Mouse (Mus musculus) ovary, postnatal 10 days (tissue): ENCODE data around the gene Khk.

Experiments
- DNase-seq: peaks from one replicate; pipeline ENCODE4 v3.0.0; 2022; ENCODE audit warnings: low spot score

Gene Khk

GRCm38 (mm10) chr5:30913060-30913841 lies 8.0 kb upstream of the Khk start, which contains the start of gene Emilin1:
Gene Emilin1, plus strand, starts transcription at chr5:30913402.
- no peak for DNase-seq

GRCm38 (mm10) chr5:30914101-30914635 lies 7.1 kb upstream of the Khk start:
- no peak for DNase-seq

DNA sequence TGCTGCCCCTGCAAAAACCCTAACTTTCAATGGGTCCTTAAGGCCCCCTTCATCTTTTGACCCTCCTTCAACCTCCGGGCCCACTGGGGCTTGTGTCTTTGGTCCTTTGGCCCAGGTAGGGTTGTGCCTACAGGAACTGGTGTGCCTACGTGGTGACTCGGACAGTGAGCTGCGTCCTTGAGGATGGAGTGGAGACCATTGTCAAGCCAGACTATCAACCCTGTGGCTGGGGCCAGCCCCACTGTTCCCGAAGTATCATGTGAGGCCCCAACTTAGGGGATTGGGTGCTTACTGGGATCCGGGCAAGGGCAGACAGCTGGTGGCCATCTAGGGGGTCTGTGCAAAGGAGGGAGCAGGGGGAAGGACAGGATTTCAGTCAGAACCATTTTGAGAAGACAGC lies 6.4 kb upstream of the Khk start:
- DNase-seq, result no peak

DNA sequence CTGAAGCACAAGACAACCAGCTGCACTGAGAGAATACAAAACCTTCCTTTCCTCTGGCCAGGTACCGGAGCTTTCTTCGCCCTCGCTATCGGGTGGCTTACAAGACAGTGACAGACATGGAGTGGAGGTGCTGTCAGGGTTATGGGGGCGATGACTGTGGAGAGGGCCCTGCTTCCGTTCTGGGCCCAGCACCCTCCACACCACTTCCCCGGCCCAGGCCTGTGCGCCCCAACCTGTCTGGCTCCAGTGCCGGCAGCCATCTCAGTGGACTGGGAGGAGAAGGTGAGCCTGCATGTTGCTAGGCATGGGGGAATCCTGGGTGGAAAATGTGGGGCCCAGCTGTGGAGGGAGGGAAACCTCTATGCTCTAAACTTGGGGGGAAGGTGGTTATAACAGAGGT lies 5.8 kb upstream of the Khk start:
- DNase-seq, result no peak

DNA sequence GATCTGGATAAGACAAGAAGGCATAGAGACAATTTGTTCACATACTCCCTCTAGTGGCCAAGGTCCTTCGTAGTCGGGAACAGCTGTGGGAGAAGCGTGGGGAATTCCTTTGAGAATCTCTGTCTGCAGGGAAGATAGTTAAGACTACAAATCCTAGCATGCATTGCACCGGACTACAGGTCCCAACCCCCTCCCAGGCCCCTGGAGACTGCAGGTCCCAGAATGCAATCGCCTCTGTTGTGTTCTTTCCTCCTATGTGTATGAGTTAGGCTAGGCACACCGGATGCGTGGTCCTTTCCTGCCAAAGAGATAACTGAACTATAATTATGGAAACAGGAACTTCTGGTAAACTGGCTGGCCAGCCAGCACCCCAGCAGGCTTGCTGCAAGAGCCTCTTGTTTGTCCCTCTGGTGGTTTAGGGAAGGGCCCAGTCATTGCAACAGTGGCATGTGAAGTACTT lies 5.2 kb upstream of the Khk start:
- DNase-seq, result no peak

DNA sequence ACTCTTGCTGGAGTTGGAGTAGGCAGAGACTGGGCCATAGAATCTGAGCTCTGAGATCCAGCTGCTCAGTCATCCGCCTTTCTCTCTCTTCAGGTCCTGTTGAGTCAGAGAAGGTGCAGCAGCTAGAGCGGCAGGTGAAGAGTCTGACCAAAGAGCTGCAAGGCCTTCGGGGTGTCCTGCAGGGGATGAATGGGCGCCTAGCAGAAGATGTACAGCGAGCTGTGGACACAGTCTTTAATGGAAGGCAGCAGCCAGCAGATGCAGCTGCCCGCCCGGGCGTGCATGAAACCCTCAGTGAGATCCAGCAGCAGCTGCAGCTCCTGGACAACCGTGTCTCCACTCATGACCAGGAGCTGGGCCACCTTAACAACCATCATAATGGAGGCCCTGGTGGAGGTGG lies 4.4 kb upstream of the Khk start:
- no peak for DNase-seq

- no peak for DNase-seq
These were observed 3.9 kb upstream of the Khk start for GRCm38 (mm10) chr5:30917348-30917747.

DNA sequence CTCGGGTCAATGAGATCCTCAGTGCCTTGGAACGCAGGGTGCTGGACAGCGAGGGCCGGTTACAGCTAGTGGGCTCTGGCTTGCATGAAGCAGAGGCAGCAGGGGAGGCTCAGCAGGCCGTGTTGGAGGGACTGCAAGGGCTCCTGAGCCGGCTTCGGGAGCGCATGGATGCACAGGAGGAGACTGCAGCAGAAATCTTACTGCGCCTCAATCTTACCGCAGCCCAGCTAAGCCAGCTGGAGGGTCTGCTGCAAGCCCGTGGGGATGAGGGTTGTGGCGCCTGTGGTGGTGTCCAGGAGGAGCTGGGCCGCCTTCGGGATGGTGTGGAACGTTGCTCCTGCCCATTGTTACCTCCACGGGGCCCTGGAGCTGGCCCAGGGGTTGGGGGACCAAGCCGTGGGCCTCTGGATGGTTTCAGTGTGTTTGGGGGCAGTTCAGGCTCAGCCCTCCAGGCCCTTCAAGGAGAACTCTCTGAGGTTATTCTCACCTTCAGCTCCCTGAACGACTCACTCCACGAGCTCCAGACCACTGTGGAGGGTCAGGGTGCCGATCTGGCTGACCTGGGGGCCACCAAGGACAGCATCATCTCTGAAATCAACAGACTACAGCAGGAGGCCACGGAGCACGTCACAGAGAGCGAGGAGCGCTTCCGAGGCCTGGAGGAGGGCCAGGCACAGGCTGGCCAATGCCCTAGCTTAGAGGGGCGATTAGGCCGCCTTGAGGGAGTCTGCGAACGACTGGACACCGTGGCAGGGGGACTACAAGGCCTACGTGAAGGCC lies 3.1 kb upstream of the Khk start:
- no peak for DNase-seq

GRCm38 (mm10) chr5:30918691-30919090 lies 2.5 kb upstream of the Khk start:
- DNase-seq, result no peak

DNA sequence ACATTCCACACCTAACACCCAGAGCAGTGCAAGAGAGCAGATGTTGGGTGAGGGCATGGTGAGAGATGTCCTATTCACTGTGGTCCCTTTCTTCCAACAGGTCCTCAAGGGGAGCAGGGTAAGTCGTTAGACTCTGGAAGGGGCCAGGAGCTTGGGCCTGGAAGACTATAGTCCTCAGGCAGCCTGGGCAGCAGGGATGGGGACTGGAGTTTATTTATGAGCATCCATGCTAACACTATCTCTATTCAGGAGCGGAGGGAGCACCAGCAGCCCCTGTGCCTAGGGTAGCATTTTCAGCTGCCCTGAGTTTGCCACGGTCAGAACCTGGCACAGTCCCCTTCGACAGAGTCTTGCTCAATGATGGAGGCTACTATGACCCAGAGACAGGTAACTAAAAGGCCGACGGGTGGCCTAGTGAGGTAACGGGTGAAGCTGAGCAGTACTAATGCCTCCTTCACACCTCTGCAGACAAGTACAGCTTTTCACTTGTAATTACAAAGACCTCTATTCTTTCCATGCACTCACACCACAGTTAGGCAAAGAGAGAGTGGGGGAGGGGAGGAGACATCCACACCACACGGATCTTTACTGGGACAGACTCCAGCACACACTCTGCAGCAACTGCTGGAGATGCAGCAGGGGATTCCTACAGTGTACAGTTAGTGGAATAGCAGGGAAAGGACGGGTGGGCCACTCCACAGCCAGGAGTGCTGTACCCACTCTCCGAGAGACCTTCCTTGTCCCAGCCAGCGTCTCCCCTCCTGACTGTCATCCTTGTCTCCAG lies 1.2 kb upstream of the Khk start:
- DNase-seq, result no peak

DNA sequence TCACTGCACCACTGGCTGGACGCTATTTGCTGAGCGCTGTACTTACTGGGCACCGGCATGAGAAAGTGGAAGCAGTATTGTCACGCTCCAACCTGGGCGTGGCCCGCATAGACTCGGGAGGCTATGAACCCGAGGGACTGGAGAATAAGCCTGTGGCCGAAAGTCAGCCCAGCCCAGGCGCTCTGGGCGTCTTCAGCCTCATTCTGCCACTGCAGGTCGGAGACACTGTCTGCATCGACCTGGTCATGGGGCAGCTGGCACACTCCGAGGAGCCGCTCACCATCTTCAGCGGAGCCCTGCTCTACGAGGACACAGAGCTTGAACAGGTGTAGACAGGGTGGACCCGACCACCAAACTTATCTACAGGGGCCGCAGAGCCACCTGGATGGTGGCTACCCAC lies 610 bp upstream of the Khk start:
- no peak for DNase-seq

- no peak for DNase-seq
These were observed 1.4 kb downstream of the Khk start for GRCm38 (mm10) chr5:30922581-30923041.

DNA sequence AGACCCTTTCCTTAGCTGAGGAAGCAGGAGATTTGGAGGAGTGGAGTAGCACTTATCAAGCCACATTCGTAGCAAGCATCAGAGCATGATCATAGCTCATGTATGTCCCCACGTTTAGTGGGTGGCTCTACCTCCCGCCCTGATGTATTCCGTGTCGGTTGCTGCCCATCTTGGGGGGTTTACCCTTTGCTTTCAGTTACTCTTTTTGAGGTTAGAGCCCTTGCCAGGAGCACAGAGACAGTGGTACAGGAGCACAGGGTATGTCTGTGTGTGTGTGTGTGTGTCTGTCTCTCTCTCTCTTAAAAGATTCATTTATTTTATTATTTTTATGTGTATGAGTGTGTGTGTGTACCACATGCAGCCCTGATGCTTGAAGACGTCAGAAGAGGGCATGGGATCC lies 1.9 kb downstream of the Khk start:
- DNase-seq, result no peak

- no peak for DNase-seq
These were observed 3.4 kb downstream of the Khk start for GRCm38 (mm10) chr5:30924614-30925013.

- no peak for DNase-seq
These were observed 4.0 kb downstream of the Khk start for GRCm38 (mm10) chr5:30925217-30925616.

DNA sequence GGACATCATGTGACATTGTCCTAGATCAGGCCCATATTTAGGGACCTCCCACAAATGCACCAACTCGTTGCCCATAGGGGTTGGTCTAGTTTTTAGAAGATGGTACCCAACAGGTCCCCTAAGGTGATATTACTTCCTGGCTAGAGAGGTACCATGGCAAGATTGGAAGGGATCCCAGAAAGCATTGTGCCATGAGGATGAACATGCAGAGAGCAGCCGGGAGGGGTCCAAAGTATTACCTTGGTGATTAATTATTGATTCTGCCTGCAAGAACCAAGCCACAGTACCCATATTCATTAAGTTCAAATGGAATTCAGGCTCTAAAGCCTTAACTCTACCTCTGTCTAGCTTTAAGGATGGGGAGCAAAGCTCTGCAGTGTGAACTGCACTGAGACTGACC lies 4.8 kb downstream of the Khk start:
- no peak for DNase-seq

- no peak for DNase-seq
These were observed 6.8 kb downstream of the Khk start for GRCm38 (mm10) chr5:30927945-30928529.

- no peak for DNase-seq
These were observed 8.9 kb downstream of the Khk start for GRCm38 (mm10) chr5:30930121-30930520.

DNA sequence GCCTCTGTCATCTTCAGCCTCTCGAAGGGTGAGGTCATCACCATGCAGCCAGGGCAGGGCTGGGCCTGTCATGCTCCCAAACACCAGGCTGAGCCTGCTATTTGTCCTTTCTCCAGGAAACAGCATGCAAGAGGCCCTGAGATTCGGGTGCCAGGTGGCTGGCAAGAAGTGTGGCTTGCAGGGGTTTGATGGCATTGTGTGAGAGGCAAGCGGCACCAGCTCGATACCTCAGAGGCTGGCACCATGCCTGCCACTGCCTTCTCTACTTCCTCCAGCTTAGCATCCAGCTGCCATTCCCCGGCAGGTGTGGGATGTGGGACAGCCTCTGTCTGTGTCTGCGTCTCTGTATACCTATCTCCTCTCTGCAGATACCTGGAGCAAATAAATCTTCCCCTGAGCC lies 9.6 kb downstream of the Khk start:
- DNase-seq, result no peak

GRCm38 (mm10) chr5:30931378-30931777 lies 10.1 kb downstream of the Khk start:
- DNase-seq, result no peak

DNA sequence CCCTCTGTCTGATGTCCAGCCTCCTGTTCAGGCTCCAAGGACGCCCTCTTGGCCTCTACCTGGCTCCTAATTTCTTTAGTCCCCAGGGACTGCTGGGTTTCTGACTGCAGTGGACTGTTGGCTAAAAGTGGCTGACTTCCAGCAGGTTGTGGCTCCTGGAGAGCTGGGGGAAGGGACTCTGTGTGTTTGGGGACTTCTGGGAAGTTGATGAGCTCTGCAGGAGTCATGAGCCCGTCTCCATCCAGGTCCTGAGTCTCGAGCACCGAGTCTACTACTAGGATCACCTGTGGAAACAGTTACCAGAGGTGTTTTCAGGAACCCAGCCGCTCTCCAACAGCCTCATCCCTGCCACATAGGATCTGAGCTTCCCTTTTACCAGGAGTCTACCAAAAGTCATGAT lies 12.5 kb downstream of the Khk start:
- no peak for DNase-seq
